Mouse (Mus musculus) liver, embryonic 14.5 days (tissue): ENCODE results near the gene Efna5. TPM values are rescaled to one million over a fixed set of nuclear protein-coding genes. Genes with fewer than 3 reads are reported as not detected.

ENCODE experiments used
- ATAC-seq: fragments of 200-750 bp; cut with Nextera tagmentation; 2 replicates; pipeline ENCODE4 v1.8.0; 2017; ENCODE audit warnings: moderate number of reproducible peaks, mild to moderate bottlenecking, moderate library complexity; ENCODE audit not compliant: insufficient read depth
- DNase-seq, 3 experiments: peaks; one replicate each; pipeline ENCODE4 v3.0.0-alpha.2; 2012 to 2013; ENCODE audit warnings: low read depth in 3 of 3, low spot score in 3 of 3
- H3K27ac ChIP-seq: fragments of 300-500 bp; sonication (generic); 2 replicates; pipeline ENCODE4 v1.5.1; 2014; ENCODE audit warnings: moderate library complexity, mild to moderate bottlenecking, control low read depth, inconsistent platforms
- H3K27me3 ChIP-seq: fragments of 300-500 bp; sonication (generic); 2 replicates; pipeline ENCODE4 v1.6.1; 2014; ENCODE audit warnings: mild to moderate bottlenecking, low read length, moderate library complexity; ENCODE audit not compliant: control insufficient read depth, insufficient read depth
- H3K36me3 ChIP-seq: fragments of 300-500 bp; sonication (generic); replicated peaks from 2 replicates; pipeline ENCODE4 v1.6.1; 2014; ENCODE audit warnings: low read depth; ENCODE audit not compliant: control insufficient read depth, insufficient read depth
- H3K4me1 ChIP-seq, 2 experiments: fragments of 200-500 bp in 1 of 2; fragments of 300-500 bp in 1 of 2; sonication (generic) in 1 of 2; replicated peaks; 2 replicates each; pipeline ENCODE4 v1.6.1; 2012 to 2014; ENCODE audit warnings: antibody characterized with exemption in 1 of 2, inconsistent platforms in 1 of 2, low read length in 1 of 2; ENCODE audit not compliant: control insufficient read depth in 2 of 2, insufficient read depth in 2 of 2
- H3K4me2 ChIP-seq: fragments of 300-500 bp; sonication (generic); 2 replicates; pipeline ENCODE4 v1.6.1; 2014; ENCODE audit warnings: low read depth, mild to moderate bottlenecking, control low read depth, moderate library complexity
- H3K4me3 ChIP-seq, 2 experiments: fragments of 200-500 bp in 1 of 2; fragments of 300-500 bp in 1 of 2; sonication (generic) in 1 of 2; 2 replicates each; pipeline ENCODE4 v1.5.1; 2012 to 2014; ENCODE audit warnings: low read depth in 2 of 2, low read length in 2 of 2, mild to moderate bottlenecking in 2 of 2, control low read depth in 1 of 2, inconsistent platforms in 1 of 2, moderate library complexity in 1 of 2; ENCODE audit not compliant: insufficient read depth in 1 of 2
- H3K9ac ChIP-seq: fragments of 300-500 bp; sonication (generic); replicated peaks from 2 replicates; pipeline ENCODE4 v1.6.1; 2014; ENCODE audit warnings: mild to moderate bottlenecking, control low read depth, moderate library complexity
- H3K9me3 ChIP-seq: fragments of 300-500 bp; sonication (generic); 2 replicates; pipeline ENCODE4 v1.6.1; 2016; ENCODE audit warnings: low read length, mixed read lengths; ENCODE audit not compliant: control insufficient read depth
- CTCF ChIP-seq: IDR thresholded peaks from 2 replicates; pipeline ENCODE4 v1.5.1; 2016; ENCODE audit warnings: antibody characterized with exemption, low read depth, control low read depth
- EP300 ChIP-seq: IDR thresholded peaks from 2 replicates; pipeline ENCODE4 v1.6.1; 2016; ENCODE audit warnings: antibody characterized with exemption, low read depth
- WGBS: fragments of 180-500 bp; shearing (Covaris S2); extraction: QIAGEN DNeasy Blood & Tissue Kit; methylation state at CpG from one replicate; pipeline ENCODE4 v1.1.7; 2014; ENCODE audit not compliant: insufficient replicate concordance; 5-methylcytosine and 5-hydroxymethylcytosine counted together
- polyA plus RNA-seq, 2 experiments: library from polyadenylated mRNA; depleted of rRNA in 1 of 2; stranded (reverse) in 1 of 2; unstranded in 1 of 2; fragments of >200 nt; fragmentation: Nextera tagmentation in 1 of 2; extraction: Ambion mirVana in 1 of 2; gene quantifications; 2 replicates each; pipeline versions ENCODE4 v1.2.1 to v1.2.3; 2012 to 2014

Efna5 gene
- polyA plus RNA-seq, 2 experiments: 0.40 to 1.6 TPM

- Histone ChIP-seq H3K4me1 (0 out of 4 replicates have a peak, but pooled peaks cover 0 to 2% of the 10 kb centered on the region in 2 experiments), H3K4me3 (no peak overlapping the region), H3K9me3 (no peaks in the 10 kb centered on the region), H3K9ac (no peak overlapping the region), H3K4me2 (no peak overlapping the region), H3K27me3 (no peaks in the 10 kb centered on the region), H3K27ac (no peak overlapping the region), H3K36me3 (no peaks in the 10 kb centered on the region)
- no peak for ATAC-seq
- TF ChIP-seq EP300 (no peak), CTCF (no peak)
- WGBS: 36% methylated on average over 6 of the region's 6 CpGs
- no peak for DNase-seq
These were observed 27.4 kb downstream of the Efna5 start for GRCm38 (mm10) chr17:62853741-62854140.

GRCm38 (mm10) chr17:62852822-62853608 lies 28.1 kb downstream of the Efna5 start:
- Histone ChIP-seq H3K27me3 (no peaks in the 10 kb centered on the region), H3K27ac (no peak overlapping the region), H3K4me2 (no peak overlapping the region), H3K9ac (no peak overlapping the region), H3K4me1 (0 out of 4 replicates have a peak, but pooled peaks cover 0 to 2% of the 10 kb centered on the region in 2 experiments), H3K36me3 (no peaks in the 10 kb centered on the region), H3K4me3 (no peak overlapping the region), H3K9me3 (no peaks in the 10 kb centered on the region)
- TF ChIP-seq CTCF: no peak
- no peak for TF ChIP-seq EP300
- no peak for DNase-seq
- no peak for ATAC-seq
- 11% methylated on average over 3 of the region's 3 CpGs for WGBS

GRCm38 (mm10) chr17:62851268-62851667 lies 29.8 kb downstream of the Efna5 start:
- Histone ChIP-seq H3K4me1 (no peaks in the 10 kb centered on the region), H3K4me3 (no peak overlapping the region), H3K36me3 (no peaks in the 10 kb centered on the region), H3K27me3 (no peaks in the 10 kb centered on the region), H3K27ac (no peak overlapping the region), H3K9ac (no peak overlapping the region), H3K4me2 (no peak overlapping the region), H3K9me3 (no peaks in the 10 kb centered on the region)
- DNase-seq (no peak), ATAC-seq (no peak)
- TF ChIP-seq CTCF (no peak), EP300 (no peak)
- WGBS: 22% methylated on average over 7 of the region's 7 CpGs

DNA sequence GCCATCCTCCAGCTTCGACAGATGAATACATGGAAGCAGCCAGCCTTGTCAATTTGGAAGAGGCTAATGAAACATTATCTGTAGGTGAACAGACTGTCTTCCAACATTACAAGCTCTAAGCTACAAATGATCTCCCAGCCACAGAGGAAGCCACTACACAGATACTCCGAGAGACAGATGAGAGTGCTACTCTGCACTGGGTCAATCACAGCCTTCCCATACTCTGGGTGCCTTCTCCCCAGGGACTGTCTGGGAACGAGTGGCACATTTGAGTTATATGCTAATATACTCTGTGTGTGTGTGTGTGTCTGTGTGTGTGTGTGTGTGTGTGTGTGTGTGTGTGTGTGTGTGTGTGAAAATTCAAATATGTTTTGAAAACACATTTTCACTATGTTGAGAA lies 30.5 kb downstream of the Efna5 start:
- no peak overlapping the region for H3K27ac ChIP-seq
- H3K27me3 ChIP-seq: no peaks in the 10 kb centered on the region
- TF ChIP-seq EP300: no peak
- TF ChIP-seq CTCF: no peak
- no peaks in the 10 kb centered on the region for H3K9me3 ChIP-seq
- no peak overlapping the region for H3K9ac ChIP-seq
- no peak for DNase-seq
- WGBS: 45% methylated on average over 3 of the region's 3 CpGs
- no peaks in the 10 kb centered on the region for H3K4me1 ChIP-seq
- H3K36me3 ChIP-seq: no peaks in the 10 kb centered on the region
- no peak overlapping the region for H3K4me3 ChIP-seq
- no peak overlapping the region for H3K4me2 ChIP-seq
- ATAC-seq: no peak

DNA sequence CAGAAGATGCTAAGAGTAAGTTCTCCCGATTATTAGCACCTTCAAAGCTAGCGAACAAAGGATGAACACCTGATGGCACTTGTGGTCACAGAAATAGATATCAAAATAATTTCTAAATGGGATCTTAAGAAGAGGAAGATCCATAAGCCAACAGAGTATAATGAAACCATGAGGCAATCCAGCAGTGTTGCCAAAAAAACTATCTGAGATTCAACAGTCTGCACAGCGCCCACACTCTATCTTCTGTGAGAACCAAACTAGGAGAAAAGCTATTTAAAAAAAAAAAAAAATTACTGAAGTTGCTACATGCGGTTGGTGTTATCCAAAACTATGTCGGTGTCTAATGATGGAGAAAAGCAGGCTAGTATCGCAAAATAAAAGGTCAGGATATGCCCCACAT lies 31.4 kb downstream of the Efna5 start:
- no peak for ATAC-seq
- 66% methylated on average over 6 of the region's 6 CpGs for WGBS
- no peaks in the 10 kb centered on the region for H3K4me1 ChIP-seq
- H3K36me3 ChIP-seq: no peaks in the 10 kb centered on the region
- no peak overlapping the region for H3K27ac ChIP-seq
- no peaks in the 10 kb centered on the region for H3K27me3 ChIP-seq
- H3K4me3 ChIP-seq: no peak overlapping the region
- no peak overlapping the region for H3K4me2 ChIP-seq
- TF ChIP-seq CTCF (no peak), EP300 (no peak)
- H3K9me3 ChIP-seq: no peaks in the 10 kb centered on the region
- no peak for DNase-seq
- H3K9ac ChIP-seq: no peak overlapping the region
